8 mouse cellular contexts compared by ENCODE assay signal in genomic region chr4:117914591-117915442, GRCm38 (mm10). TPM values are rescaled to one million over a fixed set of nuclear protein-coding genes. Genes with fewer than 3 reads are reported as not detected.
A peak's percentile ranks its signal among the peaks of the same experiment; 100 is the strongest.
DNase-seq lines count a peak whose midpoint lies in the region; ATAC-seq and TF ChIP-seq lines count a peak whose summit lies in the region.

Gene Ipo13, minus strand, starts transcription at chr4:117914999.

- H3K4me1 ChIP-seq in cortical plate, adult 2 months (ENCODE audit: control insufficient read depth, insufficient read depth, low read length): peaks cover 10% of the 10 kb centered on the region

- DNase-seq in gastrocnemius, postnatal 10 days: peak; percentile 90
- peak; percentile 96 for DNase-seq in induced T-regulatory cell, adult 2 months (ENCODE audit: low read depth)
- peak; percentile 78 to 91 for DNase-seq in left cerebral cortex, adult 9 months (ENCODE audit: low spot score in 2 of 2)
- DNase-seq in right cerebral cortex, postnatal 14 days: peak; percentile 84
- peak; percentile 90 to 95 for DNase-seq in urinary bladder, postnatal 36 days (ENCODE audit: low spot score in 2 of 2)

- peak within 1 kb of the TSS; percentile 94 for H3K27ac ChIP-seq in cortical plate, adult 2 months (ENCODE audit: insufficient read depth, low read length)

- peak; percentile 70 for TF ChIP-seq POLR2A in cortical plate, adult 2 months (IDR thresholded peaks at IDR 0.05; ENCODE audit: extremely low read depth, insufficient read depth, low read length)

- TF ChIP-seq CTCF in cortical plate, adult 2 months (IDR thresholded peaks at IDR 0.05; ENCODE audit: extremely low read depth, insufficient read depth, low read length): no peak

- peak; percentile 89 for ATAC-seq in activated CD4-positive, CD25-positive, alpha-beta regulatory T cell, adult 4 months
- peak; percentile 83 for ATAC-seq in megakaryocyte progenitor cell, adult 5-6 weeks (replicated peaks; ENCODE audit: poor library complexity)

- H3K4me3 ChIP-seq in cortical plate, adult 2 months (ENCODE audit: insufficient read depth, low read length): peak within 1 kb of the TSS; percentile 50

RNA-seq across cellular contexts. Expression of gene Ipo13, which starts in this region (rescaled TPM):
- 10 to 100 TPM; 13.7 to 15.6 TPM for polyA plus RNA-seq in activated CD4-positive, CD25-positive, alpha-beta regulatory T cell, adult 4 months (2017; shearing (Covaris generic))
- polyA plus RNA-seq in cortical plate, adult 2 months (2012; rRNA removed): 124 and 127 TPM in 2 replicates
- total RNA-seq in gastrocnemius, postnatal 10 days (2021): 100 to 1,000 TPM; 146 to 154 TPM
- total RNA-seq in megakaryocyte progenitor cell, adult 5-6 weeks (2015): 19.1 and 19.5 TPM in 2 replicates
- 6.2 and 10.6 TPM in 2 replicates for total RNA-seq in megakaryocyte progenitor cell, adult 5-6 weeks (2017)

Comparison
In these comparisons a context has a peak if more than half of its experiments do, and no peak if none do; other contexts are left out.
1. Peak in every context shown above with its lines: DNase-seq, ATAC-seq, H3K4me3 ChIP-seq and H3K27ac ChIP-seq.
2. RNA of gene Ipo13 (total RNA-seq): 146 to 154 TPM in gastrocnemius, postnatal 10 days; 6.2 to 19.5 TPM in megakaryocyte progenitor cell, adult 5-6 weeks; every median in the first group is over 4 times any median in the second.